Mouse (Mus musculus) intestine, embryonic 14.5 days (tissue): ENCODE results near the gene P3h1. TPM values are rescaled to one million over a fixed set of nuclear protein-coding genes. Genes with fewer than 3 reads are reported as not detected.
"Not testable (repeated sequence)": the region's sequence is repeated elsewhere in the genome, so short reads cannot be mapped to it uniquely, and the experiment has no call there.

Experiments used
- ATAC-seq: fragments of 200-750 bp; cut with Nextera tagmentation; replicated peaks from 2 replicates; pipeline ENCODE4 v1.8.0; 2017; ENCODE audit warnings: low read depth, moderate number of reproducible peaks, moderate TSS enrichment, moderate library complexity; ENCODE audit not compliant: low FRiP score, low TSS enrichment
- DNase-seq: peaks from one replicate; pipeline ENCODE4 v3.0.0-alpha.2; 2018; ENCODE audit warnings: low spot score
- H3K27ac ChIP-seq: fragments of 300-500 bp; sonication (generic); 2 replicates; pipeline ENCODE4 v1.5.1; 2014; ENCODE audit warnings: low read depth, mild to moderate bottlenecking, control low read depth
- H3K27me3 ChIP-seq: fragments of 300-500 bp; sonication (generic); replicated peaks from 2 replicates; pipeline ENCODE4 v1.6.1; 2014; ENCODE audit warnings: low read length, control low read depth; ENCODE audit not compliant: control insufficient read depth, insufficient read depth
- H3K36me3 ChIP-seq: fragments of 300-500 bp; sonication (generic); 2 replicates; pipeline ENCODE4 v1.6.1; 2014; ENCODE audit warnings: low read length, control low read depth; ENCODE audit not compliant: control insufficient read depth, insufficient read depth
- H3K4me1 ChIP-seq: fragments of 300-500 bp; sonication (generic); replicated peaks from 2 replicates; pipeline ENCODE4 v1.6.1; 2014; ENCODE audit warnings: low read length, control low read depth, mixed read lengths; ENCODE audit not compliant: control insufficient read depth, insufficient read depth
- H3K4me2 ChIP-seq: fragments of 300-500 bp; sonication (generic); 2 replicates; pipeline ENCODE4 v1.6.1; 2014; ENCODE audit warnings: low read length
- H3K4me3 ChIP-seq: fragments of 300-500 bp; sonication (generic); 2 replicates; pipeline ENCODE4 v1.5.1; 2014; ENCODE audit warnings: low read depth, low read length, control low read depth, mixed read lengths
- H3K9ac ChIP-seq: fragments of 300-500 bp; sonication (generic); 2 replicates; pipeline ENCODE4 v1.6.1; 2014; ENCODE audit warnings: mild to moderate bottlenecking, low read length
- H3K9me3 ChIP-seq: fragments of 300-500 bp; sonication (generic); 2 replicates; pipeline ENCODE4 v1.6.1; 2016; ENCODE audit warnings: low read length, control low read depth; ENCODE audit not compliant: control insufficient read depth
- WGBS: fragments of 180-500 bp; shearing (Covaris S2); extraction: QIAGEN DNeasy Blood & Tissue Kit; methylation state at CpG from one replicate; pipeline ENCODE4 v1.1.7; 2014; 5-methylcytosine and 5-hydroxymethylcytosine counted together
- polyA plus RNA-seq: library from polyadenylated mRNA; unstranded; fragments of >200 nt; fragmentation: Nextera tagmentation; extraction: Ambion mirVana; gene quantifications from 2 replicates; pipeline ENCODE4 v1.2.1, GENCODE M21; 2014

Gene P3h1
- polyA plus RNA-seq, 1 experiment from 2014 or later, result 38.2 TPM

DNA sequence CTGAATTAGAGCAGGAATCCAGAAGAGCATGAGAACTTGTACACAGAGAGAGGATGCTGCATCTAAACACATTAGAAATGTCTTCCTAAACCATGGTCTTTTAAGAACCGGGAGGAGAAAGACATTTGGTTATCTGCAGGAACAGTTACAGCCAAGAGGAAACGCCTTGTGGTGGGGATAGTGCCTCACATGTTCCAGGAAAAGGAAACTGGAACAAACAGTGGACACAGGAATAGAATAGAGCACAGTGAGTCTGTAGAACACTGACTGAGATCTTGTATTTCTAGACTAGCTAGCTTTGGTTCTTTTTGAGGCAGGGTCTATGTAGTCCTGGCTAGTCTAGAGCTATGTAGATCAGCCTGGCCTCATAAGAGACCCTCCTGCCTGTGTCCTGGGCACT lies 42.5 kb downstream of the P3h1 start:
- Histone ChIP-seq H3K9me3 (no peaks in the 10 kb centered on the region), H3K4me1 (no peaks in the 10 kb centered on the region), H3K4me2 (no peak overlapping the region), H3K9ac (no peak overlapping the region), H3K4me3 (no peak overlapping the region), H3K27ac (no peak overlapping the region), H3K27me3 (no peaks in the 10 kb centered on the region), H3K36me3 (peaks cover 91% of the 10 kb centered on the region)
- ATAC-seq, result no peak
- no peak for DNase-seq
- 80% methylated on average over 2 of the region's 2 CpGs for WGBS

DNA sequence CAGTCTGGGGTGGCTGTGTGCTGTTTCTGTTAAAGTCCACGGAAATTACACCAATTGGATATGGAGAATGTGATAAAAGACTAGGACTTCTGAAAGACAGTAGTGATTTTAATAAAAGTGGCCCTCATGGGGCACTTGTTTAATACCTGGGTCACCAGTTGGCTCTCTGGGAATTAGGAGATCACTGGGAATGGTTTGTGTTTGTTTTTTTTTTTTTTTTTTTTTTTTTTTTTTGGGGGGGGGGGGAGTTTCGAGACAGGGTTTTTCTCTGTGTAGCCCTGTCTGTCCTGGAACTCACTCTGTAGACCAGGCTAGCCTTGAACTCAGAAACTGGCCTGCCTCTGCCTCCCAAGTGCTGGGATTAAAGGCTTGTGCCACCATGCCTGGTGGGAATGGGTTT lies 43.0 kb downstream of the P3h1 start:
- Histone ChIP-seq H3K4me3 (no peak overlapping the region), H3K36me3 (peaks cover 91% of the 10 kb centered on the region), H3K9ac (no peak overlapping the region), H3K4me1 (no peaks in the 10 kb centered on the region), H3K27me3 (no peaks in the 10 kb centered on the region), H3K9me3 (no peaks in the 10 kb centered on the region), H3K4me2 (no peak overlapping the region), H3K27ac (no peak overlapping the region)
- DNase-seq, result no peak
- no peak for ATAC-seq
- WGBS, result 72% methylated on average over 2 of the region's 2 CpGs

DNA sequence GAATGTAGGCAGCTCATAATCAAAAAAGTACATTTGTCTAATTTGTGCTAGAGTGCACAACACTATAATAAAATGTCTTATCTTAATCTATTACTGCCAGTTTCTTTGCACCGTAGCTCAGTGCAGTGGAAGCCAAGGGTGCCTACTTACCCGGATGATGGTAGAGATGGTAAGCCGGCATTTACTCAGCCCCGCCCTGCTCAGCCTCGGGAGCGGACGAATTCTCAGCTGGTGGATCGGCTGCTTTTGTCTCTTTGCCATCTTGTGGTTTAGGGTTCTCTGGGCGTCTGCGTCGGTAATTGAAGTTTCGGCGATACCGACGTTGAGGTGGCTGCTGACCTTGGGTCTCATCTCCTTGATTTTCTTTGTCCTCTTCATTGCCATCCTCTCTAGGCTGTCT lies 46.1 kb downstream of the P3h1 start:
- H3K4me3 ChIP-seq, H3K4me1 ChIP-seq, H3K27me3 ChIP-seq, ATAC-seq, H3K9ac ChIP-seq, DNase-seq, H3K4me2 ChIP-seq, H3K9me3 ChIP-seq, H3K27ac ChIP-seq: not testable (repeated sequence)
- 92% methylated on average over 15 of the region's 15 CpGs for WGBS
- H3K36me3 ChIP-seq, result peaks cover 91% of the 10 kb centered on the region

DNA sequence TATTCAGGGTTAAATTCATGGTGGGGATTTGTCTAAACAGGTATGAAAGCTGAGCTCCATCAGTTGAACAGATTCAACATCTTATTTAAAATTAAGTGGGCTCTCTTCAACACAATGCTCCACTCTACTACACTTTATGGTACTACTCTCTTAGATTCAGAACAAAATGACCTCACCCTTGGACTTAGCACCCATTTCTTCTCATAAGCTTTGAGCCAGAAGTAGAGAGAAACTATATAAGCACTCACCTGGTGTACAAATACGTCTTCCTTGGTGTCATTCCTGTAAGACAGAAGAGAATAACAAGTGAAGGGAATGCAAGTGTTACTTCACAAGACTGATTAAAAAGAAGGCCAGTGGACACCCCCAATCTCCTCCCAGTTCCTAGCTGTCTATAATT lies 52.1 kb downstream of the P3h1 start:
- no peaks in the 10 kb centered on the region for H3K9me3 ChIP-seq
- DNase-seq (no peak), ATAC-seq (no peak; the same call in 1 of the 2 replicates)
- no peaks in the 10 kb centered on the region for H3K27me3 ChIP-seq
- H3K36me3 ChIP-seq, result peaks cover 73% of the 10 kb centered on the region
- no peak overlapping the region for H3K27ac ChIP-seq
- H3K4me3 ChIP-seq, result no peak overlapping the region
- peaks cover 3% of the 10 kb centered on the region for H3K4me1 ChIP-seq
- 73% methylated on average over 1 of the region's 1 CpGs for WGBS
- peak overlapping the region; percentile 13; the same call in 1 of the 2 replicates for H3K4me2 ChIP-seq
- H3K9ac ChIP-seq, result no peak overlapping the region

DNA sequence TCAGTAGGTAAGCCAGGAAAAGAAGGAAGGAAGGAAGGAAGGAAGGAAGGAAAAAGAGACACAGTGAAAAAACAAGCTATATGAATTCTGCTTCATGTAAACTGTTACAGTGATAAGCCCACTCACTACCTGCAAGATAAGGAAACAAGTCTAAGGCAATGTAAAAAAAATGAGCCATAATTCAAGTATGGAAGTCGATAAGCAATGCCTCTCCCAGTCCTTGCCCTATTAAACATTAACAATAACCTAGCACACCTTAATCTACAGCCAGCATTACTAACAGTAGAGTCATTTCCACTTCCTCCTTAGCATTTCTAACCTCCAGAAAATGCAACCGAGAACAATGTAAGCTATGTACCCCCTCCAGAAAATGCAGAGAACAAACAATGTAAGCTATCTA lies 52.6 kb downstream of the P3h1 start:
- Histone ChIP-seq H3K27ac (peak overlapping the region; percentile 34), H3K4me1 (peaks cover 3% of the 10 kb centered on the region), H3K9me3 (no peaks in the 10 kb centered on the region), H3K4me3 (no peak overlapping the region), H3K27me3 (no peaks in the 10 kb centered on the region), H3K9ac (no peak overlapping the region), H3K36me3 (peaks cover 73% of the 10 kb centered on the region), H3K4me2 (peak overlapping the region; percentile 13)
- ATAC-seq (peak; percentile 68; the same call in 1 of the 2 replicates), DNase-seq (no peak)
- 70% methylated on average over 2 of the region's 2 CpGs for WGBS

DNA sequence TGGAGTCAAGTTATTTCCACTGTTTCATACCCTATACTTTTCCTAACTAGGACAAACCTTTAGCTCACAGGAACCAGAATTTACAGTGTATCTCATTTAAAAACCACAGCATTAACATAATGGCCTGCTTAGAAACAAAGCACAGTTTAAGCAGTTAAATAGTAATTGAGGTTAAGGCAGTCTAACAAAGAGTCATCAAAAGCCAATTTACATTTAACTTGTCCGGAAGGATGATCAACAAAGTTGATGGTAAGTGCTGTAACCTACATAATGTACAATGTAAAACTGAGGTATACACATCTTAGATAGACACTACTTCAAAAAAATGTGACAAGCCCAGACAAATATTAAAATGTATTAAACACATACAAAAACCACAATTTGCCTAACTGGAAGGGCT lies 59.2 kb downstream of the P3h1 start:
- ATAC-seq, result no peak
- Histone ChIP-seq H3K36me3 (peaks cover 36% of the 10 kb centered on the region), H3K4me1 (peaks cover 18% of the 10 kb centered on the region), H3K4me3 (peak overlapping the region; percentile 97), H3K27ac (no peak overlapping the region), H3K27me3 (no peaks in the 10 kb centered on the region), H3K4me2 (peak overlapping the region; percentile 91), H3K9ac (no peak overlapping the region; the same call in 1 of the 2 replicates), H3K9me3 (no peaks in the 10 kb centered on the region)
- whole genome bisulfite sequencing, result 86% methylated on average over 1 of the region's 1 CpGs
- DNase-seq, result no peak

DNA sequence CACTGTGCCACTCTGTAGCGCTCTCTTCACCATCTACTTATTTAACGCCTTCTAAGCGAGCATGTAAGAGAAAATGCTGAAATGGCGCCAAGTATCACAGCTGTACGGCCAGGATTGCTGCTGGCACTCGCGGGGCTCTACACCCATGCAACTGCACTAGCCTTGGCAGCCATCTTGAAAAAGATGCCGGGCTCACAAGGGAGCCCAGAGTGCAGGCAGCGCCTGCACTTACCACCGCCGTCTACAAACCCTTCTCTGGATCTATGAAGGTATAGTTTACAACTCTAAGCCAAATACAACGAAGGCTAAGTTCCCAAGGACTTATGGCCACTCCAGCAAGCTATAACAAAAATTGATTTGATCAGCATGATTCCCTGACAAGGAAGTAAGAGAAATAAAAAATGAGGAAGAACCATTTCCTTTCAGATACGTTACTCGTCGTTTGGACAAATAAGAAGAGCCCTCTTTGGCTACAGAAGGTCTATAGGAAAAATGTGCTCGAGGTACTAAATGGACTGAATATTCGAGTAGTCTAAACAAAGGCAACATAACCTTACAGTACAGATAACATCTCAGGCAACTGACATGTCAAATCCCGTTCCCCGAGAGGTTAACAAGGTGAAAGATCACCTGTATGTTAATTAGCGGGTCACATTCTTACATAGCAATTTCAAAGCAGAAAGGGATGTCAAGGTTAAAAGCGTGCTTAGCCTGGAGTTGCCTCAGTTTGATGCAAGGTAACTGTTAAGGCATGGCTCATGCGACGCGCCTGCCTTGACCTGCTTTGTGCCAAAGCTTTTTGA lies 60.3 kb downstream of the P3h1 start:
- no peaks in the 10 kb centered on the region for H3K27me3 ChIP-seq
- under 1% methylated on average over 24 of the region's 24 CpGs for WGBS
- peak; percentile 68 for DNase-seq
- H3K36me3 ChIP-seq, result peaks cover 30% of the 10 kb centered on the region
- H3K4me3 ChIP-seq, result peak overlapping the region; percentile 97
- H3K27ac ChIP-seq, result peak overlapping the region; percentile 74
- H3K4me1 ChIP-seq, result peaks cover 18% of the 10 kb centered on the region
- H3K4me2 ChIP-seq, result peak overlapping the region; percentile 91
- peak overlapping the region; percentile 89 for H3K9ac ChIP-seq
- no peaks in the 10 kb centered on the region for H3K9me3 ChIP-seq
- no peak for ATAC-seq

DNA sequence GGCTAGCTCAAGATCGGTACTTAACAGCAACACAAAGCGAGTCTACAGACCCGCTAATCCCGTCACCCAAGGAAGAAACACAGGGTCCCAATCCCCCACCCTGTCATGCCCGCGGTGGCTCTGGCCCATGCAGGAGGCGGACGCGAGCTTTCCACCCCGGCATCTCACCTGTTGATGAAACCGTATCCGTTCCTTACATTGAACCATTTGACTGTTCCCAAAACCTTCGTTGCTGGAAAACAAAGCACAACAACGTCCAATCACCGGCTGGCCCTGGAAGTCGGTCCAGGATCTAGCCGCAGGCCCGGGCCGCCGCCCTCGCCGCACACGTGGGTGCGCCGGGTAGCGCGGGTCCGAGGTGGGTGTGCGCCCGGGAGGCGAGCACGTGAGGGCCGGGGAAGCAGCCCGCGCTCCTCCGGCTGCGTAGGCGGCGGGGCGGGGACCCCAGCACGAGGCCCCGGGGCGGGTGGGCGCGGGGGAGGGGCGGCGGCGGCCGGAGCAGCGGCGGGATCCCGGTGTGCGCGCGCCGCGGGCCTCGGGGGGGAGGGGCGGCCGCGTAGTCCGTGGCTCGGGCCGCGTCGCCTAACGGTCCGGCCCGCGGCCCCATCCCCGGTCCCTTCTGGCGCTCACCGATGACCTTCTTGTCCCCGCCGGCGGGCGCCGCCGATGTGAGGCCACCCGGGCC lies 61.0 kb downstream of the P3h1 start:
- Histone ChIP-seq H3K4me3 (peak overlapping the region; percentile 97), H3K4me2 (peak overlapping the region; percentile 91), H3K9me3 (no peaks in the 10 kb centered on the region), H3K9ac (peak overlapping the region; percentile 89), H3K4me1 (peaks cover 18% of the 10 kb centered on the region), H3K36me3 (peaks cover 24% of the 10 kb centered on the region), H3K27me3 (no peaks in the 10 kb centered on the region), H3K27ac (peak overlapping the region; percentile 74)
- DNase-seq (peak; percentile 76), ATAC-seq (peak; percentile 41)
- under 1% methylated on average over 61 of the region's 80 CpGs for WGBS
